Mouse (Mus musculus) Patski (cell line): Measurements from ENCODE around the gene Cldn20. TPM values are rescaled to one million over a fixed set of nuclear protein-coding genes. Genes with fewer than 3 reads are reported as not detected.

Experiments
- ATAC-seq: fragments of 100-300 bp; one replicate; pipeline ENCODE4 v1.8.0; 2021
- CTCF ChIA-PET: fragments of 350-600 bp; sonication (Branson Sonifier 250); formaldehyde crosslinking; loops from one replicate; lab custom pipeline; 2022; ENCODE audit warnings: inconsistent platforms; lab: Charles Lee
- POLR2A ChIA-PET: fragments of 350-600 bp; sonication (Branson Sonifier 250); formaldehyde crosslinking; loops from one replicate; lab custom pipeline; 2022; ENCODE audit warnings: antibody characterized with exemption, inconsistent platforms; lab: Charles Lee
- DNase-seq: peaks from one replicate; pipeline ENCODE4 v3.0.0-alpha.2; 2011; ENCODE audit warnings: low read depth, low spot score
- H3K27me3 ChIP-seq: fragments of 371-371 bp; one replicate; pipeline ENCODE4 v1.5.1; 2021
- CTCF ChIP-seq: fragments of 100-300 bp; IDR thresholded peaks from one replicate; pipeline ENCODE4 v1.5.1; 2021
- in situ Hi-C: fragments of 300-500 bp; cut with MboI; formaldehyde crosslinking; loops from 3 replicates; pipeline ENCODE4 v1.11.1; 2018; ENCODE audit warnings: low pct_unique_long_range_greater_than_20kb, mixed read lengths
- polyA plus RNA-seq: library from polyadenylated mRNA; unstranded; gene quantifications from one replicate; pipeline ENCODE4 v1.2.3, GENCODE M21; 2021

Cldn20 gene
- polyA plus RNA-seq, 1 experiment from 2014 or later, result 0.58 TPM

DNA sequence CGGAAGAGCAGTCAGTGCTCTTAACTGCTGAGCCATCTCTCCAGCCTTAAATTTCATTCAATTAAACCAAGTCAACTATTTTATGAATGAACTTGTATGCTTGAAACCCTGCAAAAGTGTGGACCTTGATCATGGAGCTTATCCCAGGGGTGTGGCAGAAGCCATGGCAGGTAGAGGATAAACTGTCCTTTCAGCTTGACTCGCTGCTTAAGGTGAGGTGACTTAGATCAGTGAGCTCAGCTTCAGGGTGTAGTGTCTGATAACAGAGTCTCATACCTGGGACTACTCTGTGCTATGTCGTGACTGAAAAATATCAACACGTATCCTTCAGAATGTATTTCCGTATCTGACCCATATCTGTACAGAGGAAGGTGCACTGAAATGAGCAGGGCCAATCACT is 12.0 kb upstream of the Cldn20 start:
- ATAC-seq (no peak), DNase-seq (no peak)
- in situ Hi-C loops, result no loop called here
- H3K27me3 ChIP-seq, result no peaks in the 10 kb centered on the region
- no peak for TF ChIP-seq CTCF
- ChIA-PET POLR2A (no interaction called here), CTCF (interaction anchor here (1.6 to 1.8 kb wide), 2 partner anchors 9 to 11 kb away, joined by 5 to 6 read pairs; no protein-coding TSS in a partner anchor)

DNA sequence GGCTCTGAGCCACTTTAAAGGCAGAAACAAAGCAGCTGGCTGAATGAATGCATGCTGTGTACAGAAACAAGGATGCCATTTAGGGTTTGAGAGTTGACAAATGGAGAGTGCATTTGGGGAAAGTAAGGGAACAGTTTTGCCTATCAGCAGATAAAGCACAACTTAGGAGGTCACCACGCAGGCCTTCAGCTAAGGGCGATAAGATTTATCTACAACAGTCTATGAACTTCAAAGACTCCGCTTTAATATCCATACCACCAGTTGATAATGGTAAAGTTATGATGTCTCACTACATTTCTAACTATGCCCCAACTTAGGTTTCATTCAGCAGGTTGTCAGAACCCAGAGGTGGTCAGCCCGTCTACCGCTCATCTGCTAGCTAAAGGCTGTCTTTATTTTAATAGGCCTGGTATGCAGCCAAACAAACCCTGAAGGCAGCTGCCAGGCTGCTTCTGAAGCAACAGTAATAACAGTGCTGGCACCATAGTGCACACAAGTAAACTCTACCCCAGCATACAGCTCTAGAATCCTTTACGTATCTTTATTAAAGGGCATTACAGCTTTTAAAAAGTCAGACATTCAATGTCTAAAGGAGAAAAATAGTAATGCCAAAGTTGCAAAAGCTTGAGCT is 4.4 kb upstream of the Cldn20 start:
- no peak for TF ChIP-seq CTCF
- in situ Hi-C loops, result no loop called here
- POLR2A ChIA-PET, result interaction anchor here (0.6 kb wide), 1 partner anchor 397 kb away, joined by 3 read pairs; no protein-coding TSS in a partner anchor
- no peak for ATAC-seq
- no peaks in the 10 kb centered on the region for H3K27me3 ChIP-seq
- DNase-seq, result no peak
- CTCF ChIA-PET, result interaction anchor here (1.2 kb wide), 1 partner anchor 16 kb away, joined by 3 read pairs; no protein-coding TSS in a partner anchor

DNA sequence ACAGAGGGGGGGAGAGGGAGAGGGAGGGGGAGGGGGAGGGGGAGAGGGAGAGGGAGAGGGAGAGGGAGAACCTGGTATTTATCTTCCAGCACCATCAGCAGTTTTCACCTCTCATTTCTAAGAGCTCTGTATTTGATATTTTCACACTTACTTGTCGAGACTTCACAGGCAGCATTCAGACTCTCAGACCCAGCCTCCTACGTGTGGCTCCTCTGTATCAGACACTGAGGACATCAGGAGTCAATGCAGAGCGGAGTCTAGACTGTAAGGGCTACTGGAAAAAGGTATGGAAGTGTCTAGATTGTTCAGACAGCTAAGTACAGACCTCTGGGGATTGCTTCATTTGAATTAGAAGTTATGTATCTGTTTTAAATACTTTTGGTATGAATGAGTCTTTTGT is 2.8 kb upstream of the Cldn20 start:
- in situ Hi-C loops, result no loop called here
- no peak for TF ChIP-seq CTCF
- ChIA-PET POLR2A (no interaction called here), CTCF (interaction anchor here (1.3 to 1.4 kb wide), 2 partner anchors 9 to 13 kb away, joined by 4 to 5 read pairs; no protein-coding TSS in a partner anchor)
- DNase-seq, result no peak
- ATAC-seq, result no peak
- H3K27me3 ChIP-seq, result no peaks in the 10 kb centered on the region

DNA sequence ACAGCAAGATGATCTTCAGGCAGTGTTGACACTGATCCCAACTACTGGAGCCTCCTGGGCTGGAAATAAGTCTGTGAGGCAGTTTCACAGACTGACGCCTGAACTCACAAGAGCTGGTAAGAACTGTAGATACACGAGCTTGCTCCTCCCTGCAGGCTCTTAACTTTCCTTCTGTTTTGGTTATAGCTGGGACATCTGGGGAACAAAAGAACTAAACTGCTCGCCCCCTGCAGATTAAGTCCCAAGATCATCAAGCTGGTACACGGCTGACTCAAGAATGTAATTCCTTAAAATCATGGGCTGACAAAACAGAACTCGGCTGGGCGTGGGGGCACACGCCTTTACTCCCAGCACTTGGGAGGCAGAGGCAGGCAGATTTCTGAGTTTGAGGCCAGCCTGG is 1.8 kb upstream of the Cldn20 start:
- DNase-seq (no peak), ATAC-seq (no peak)
- in situ Hi-C loops, result no loop called here
- CTCF ChIA-PET, result interaction anchor here (0.6 to 1.8 kb wide), 4 partner anchors 14 to 32 kb away, joined by 3 to 12 read pairs (median 3); no protein-coding TSS in a partner anchor
- no peaks in the 10 kb centered on the region for H3K27me3 ChIP-seq
- no peak for TF ChIP-seq CTCF
- POLR2A ChIA-PET, result no interaction called here

DNA sequence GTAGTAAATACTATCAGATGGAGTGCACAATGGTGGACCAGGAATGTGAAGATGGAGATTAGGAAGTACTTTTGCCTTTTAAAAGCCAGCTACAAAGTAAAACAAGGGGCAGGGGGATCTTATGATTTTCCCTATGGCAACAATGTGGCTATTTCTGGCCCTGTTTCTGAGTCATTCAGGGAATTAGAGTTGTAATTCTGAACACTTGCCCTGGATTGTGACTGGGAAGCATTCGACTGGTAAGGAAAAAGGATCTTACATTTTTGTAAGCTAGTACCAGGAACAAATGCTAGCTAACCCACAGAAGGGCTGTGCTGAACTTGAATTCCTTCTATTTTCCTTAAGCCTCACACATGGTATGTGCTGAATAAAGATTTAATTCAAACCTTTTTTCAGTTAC is 713 bp upstream of the Cldn20 start:
- in situ Hi-C loops, result no loop called here
- ChIA-PET CTCF (interaction anchor here (1.2 to 1.8 kb wide), 3 partner anchors 19 to 75 kb away, joined by 3 to 12 read pairs (median 4); no protein-coding TSS in a partner anchor), POLR2A (interaction anchor here (0.7 kb wide), 1 partner anchor 26 kb away, joined by 3 read pairs; the partner anchor contains the start of gene Tfb1m)
- ATAC-seq (peak; percentile 57), DNase-seq (peak; percentile 31)
- H3K27me3 ChIP-seq, result no peaks in the 10 kb centered on the region
- TF ChIP-seq CTCF, result no peak

DNA sequence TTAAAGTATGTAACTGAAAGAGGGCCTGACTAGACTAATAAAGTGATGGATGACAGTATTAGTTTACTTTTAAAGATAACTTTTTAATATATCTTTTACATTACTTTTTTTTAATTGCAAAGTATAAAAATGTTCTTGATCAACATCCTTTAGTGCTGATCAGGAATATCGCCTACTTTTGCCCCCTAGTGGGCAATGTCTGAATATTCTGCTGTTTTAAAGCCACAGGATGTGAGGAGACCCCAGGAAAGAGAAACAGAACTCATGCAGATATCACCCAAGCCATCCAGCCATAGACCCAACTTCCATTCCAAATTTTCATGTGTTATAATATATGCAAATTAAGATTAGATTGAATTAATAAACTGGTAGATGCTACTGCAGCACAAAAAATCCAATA is 1.1 kb downstream of the Cldn20 start:
- no peak for ATAC-seq
- POLR2A ChIA-PET, result no interaction called here
- TF ChIP-seq CTCF, result peak; percentile 72
- in situ Hi-C loops, result no loop called here
- CTCF ChIA-PET, result interaction anchor here (0.9 to 1.1 kb wide), 2 partner anchors 47 to 259 kb away, joined by 3 read pairs; no protein-coding TSS in a partner anchor
- no peaks in the 10 kb centered on the region for H3K27me3 ChIP-seq
- no peak for DNase-seq

DNA sequence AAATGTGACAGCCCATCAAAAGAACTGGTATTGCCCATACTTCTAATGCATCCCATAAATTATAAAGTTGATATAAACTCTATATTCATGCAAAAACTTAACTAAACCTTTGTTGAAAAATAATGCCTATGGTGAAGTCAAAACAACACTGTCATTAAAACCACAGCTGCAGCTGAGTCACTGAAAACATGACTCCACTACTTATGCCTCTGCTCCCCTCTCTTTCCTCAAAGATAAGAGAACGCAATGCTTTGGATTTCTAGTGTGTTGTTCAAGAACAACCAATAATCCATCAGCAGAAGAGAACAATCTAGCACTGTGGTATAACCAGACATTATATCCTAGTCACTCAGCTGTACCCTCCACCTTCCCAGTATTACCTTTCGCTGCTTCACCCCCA is 8.0 kb downstream of the Cldn20 start:
- ChIA-PET CTCF (interaction anchor here (1.4 kb wide), 1 partner anchor 9 kb away, joined by 4 read pairs; no protein-coding TSS in a partner anchor), POLR2A (no interaction called here)
- ATAC-seq, result no peak
- in situ Hi-C loops, result no loop called here
- DNase-seq, result no peak
- TF ChIP-seq CTCF, result no peak
- no peaks in the 10 kb centered on the region for H3K27me3 ChIP-seq

DNA sequence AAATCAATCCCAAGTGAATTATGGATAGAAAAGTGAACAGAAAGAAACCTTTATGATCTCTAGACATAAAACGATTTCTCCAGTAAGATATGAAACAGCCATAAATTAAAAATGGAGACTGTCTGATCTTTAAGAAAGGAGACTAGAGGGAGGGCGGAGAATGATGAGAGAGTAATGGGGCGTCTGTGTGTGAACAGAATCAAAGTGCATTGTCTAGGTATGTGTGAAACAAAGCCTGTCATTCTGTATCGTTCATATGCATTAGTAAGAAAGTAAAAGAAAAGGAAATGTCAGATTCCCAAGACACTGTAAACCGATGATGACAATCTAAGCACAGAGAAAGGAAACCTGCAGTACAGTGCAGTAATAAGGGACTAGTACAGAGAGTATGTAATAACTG is 8.7 kb downstream of the Cldn20 start:
- ATAC-seq, result no peak
- CTCF ChIA-PET, result no interaction called here
- in situ Hi-C loops, result no loop called here
- DNase-seq, result no peak
- no peaks in the 10 kb centered on the region for H3K27me3 ChIP-seq
- no peak for TF ChIP-seq CTCF
- POLR2A ChIA-PET, result no interaction called here

DNA sequence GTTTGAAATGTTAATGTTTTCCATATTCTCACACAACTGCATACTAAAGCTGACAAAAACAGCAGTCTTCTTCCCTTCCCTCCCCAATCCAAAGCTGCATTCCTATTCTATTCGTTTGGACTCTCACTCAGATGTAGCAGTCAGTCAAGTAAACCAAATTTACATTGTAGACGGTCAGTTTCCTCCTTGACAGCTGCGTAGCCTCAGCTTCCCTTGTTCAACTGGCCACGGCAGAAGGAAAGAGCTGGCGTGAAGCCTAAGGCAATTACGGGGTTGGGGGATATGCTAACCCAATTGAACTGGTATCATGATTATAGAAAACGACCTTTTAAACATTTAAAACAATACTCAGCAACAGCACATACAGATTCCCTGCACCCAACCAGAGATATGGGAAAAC is 15.4 kb downstream of the Cldn20 start:
- no peak for TF ChIP-seq CTCF
- H3K27me3 ChIP-seq, result no peaks in the 10 kb centered on the region
- ATAC-seq (no peak), DNase-seq (no peak)
- in situ Hi-C loops, result no loop called here
- CTCF ChIA-PET, result no interaction called here
- POLR2A ChIA-PET, result no interaction called here

DNA sequence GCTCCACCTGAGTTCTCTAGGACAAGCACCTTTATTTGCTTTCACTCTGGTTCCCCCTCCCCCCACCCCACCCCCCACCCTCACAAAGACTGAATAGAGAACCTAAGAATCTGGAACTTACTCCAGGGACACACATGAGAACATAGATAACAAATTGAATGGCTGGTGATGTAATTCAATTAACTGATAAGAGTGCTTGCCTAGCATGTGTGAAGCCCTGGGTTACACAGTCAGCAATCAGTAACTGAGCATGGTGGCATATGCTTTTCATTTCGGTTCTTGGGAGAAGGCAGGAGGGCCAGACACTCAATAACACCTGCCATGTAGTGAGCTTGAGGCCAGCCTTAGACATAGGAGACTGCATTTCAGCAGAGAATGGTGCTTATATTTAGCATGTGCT is 23.9 kb downstream of the Cldn20 start:
- ATAC-seq (no peak), DNase-seq (no peak)
- TF ChIP-seq CTCF, result no peak
- in situ Hi-C loops, result loop anchor here (25.0 kb wide), 2 partner anchors 1481 to 1831 kb away; no protein-coding TSS in a partner anchor
- CTCF ChIA-PET, result no interaction called here
- POLR2A ChIA-PET, result interaction anchor here (0.6 kb wide), 1 partner anchor 1439 kb away, joined by 9 read pairs; no protein-coding TSS in a partner anchor
- no peaks in the 10 kb centered on the region for H3K27me3 ChIP-seq
